Mouse (Mus musculus) embryonic facial prominence, embryonic 12.5 days (tissue): ENCODE results near the gene Fem1b. TPM values are rescaled to one million over a fixed set of nuclear protein-coding genes. Genes with fewer than 3 reads are reported as not detected.
A peak's percentile ranks its signal among the peaks of the same experiment; 100 is the strongest.
"Not testable (repeated sequence)": the region's sequence is repeated elsewhere in the genome, so short reads cannot be mapped to it uniquely, and the experiment has no call there.

Source experiments
- ATAC-seq: fragments of 200-750 bp; cut with Nextera tagmentation; 2 replicates; pipeline ENCODE4 v1.8.0; 2017; ENCODE audit not compliant: insufficient number of reproducible peaks, insufficient read depth, low FRiP score, low TSS enrichment
- H3K27ac ChIP-seq: fragments of 300-500 bp; sonication (generic); 2 replicates; pipeline ENCODE4 v1.5.1; 2016; ENCODE audit warnings: mild to moderate bottlenecking
- H3K27me3 ChIP-seq: fragments of 300-500 bp; sonication (generic); 2 replicates; pipeline ENCODE4 v1.6.1; 2016; ENCODE audit warnings: mild to moderate bottlenecking, moderate library complexity
- H3K36me3 ChIP-seq: fragments of 300-500 bp; sonication (generic); 2 replicates; pipeline ENCODE4 v1.6.1; 2016; ENCODE audit warnings: mild to moderate bottlenecking
- H3K4me1 ChIP-seq: fragments of 300-500 bp; sonication (generic); 2 replicates; pipeline ENCODE4 v1.6.1; 2016
- H3K4me2 ChIP-seq: fragments of 300-500 bp; sonication (generic); replicated peaks from 2 replicates; pipeline ENCODE4 v1.6.1; 2016; ENCODE audit warnings: mild to moderate bottlenecking, moderate library complexity
- H3K4me3 ChIP-seq: fragments of 300-500 bp; sonication (generic); 2 replicates; pipeline ENCODE4 v1.5.1; 2016; ENCODE audit warnings: mild to moderate bottlenecking
- H3K9ac ChIP-seq: fragments of 300-500 bp; sonication (generic); 2 replicates; pipeline ENCODE4 v1.6.1; 2016; ENCODE audit warnings: mild to moderate bottlenecking, moderate library complexity
- H3K9me3 ChIP-seq: fragments of 300-500 bp; sonication (generic); 2 replicates; pipeline ENCODE4 v1.6.1; 2016; ENCODE audit warnings: mild to moderate bottlenecking, moderate library complexity
- WGBS: fragments of 180-500 bp; shearing (Covaris S2); methylation state at CpG from one replicate; pipeline ENCODE4 v1.1.7; 2016; 5-methylcytosine and 5-hydroxymethylcytosine counted together
- polyA plus RNA-seq: library from polyadenylated mRNA; unstranded; fragments of >200 nt; fragmentation: Nextera tagmentation; extraction: Ambion mirVana; gene quantifications from 2 replicates; pipeline ENCODE4 v1.2.1, GENCODE M21; 2016

Gene Fem1b
- polyA plus RNA-seq, 1 experiment from 2014 or later: 30.6 TPM

- peak overlapping the region; percentile 24 for H3K4me2 ChIP-seq
- peaks cover 23% of the 10 kb centered on the region for H3K4me1 ChIP-seq
- H3K4me3 ChIP-seq: no peak overlapping the region
- 9% methylated on average over 9 of the region's 9 CpGs for WGBS
- H3K9ac ChIP-seq: no peak overlapping the region
- H3K9me3 ChIP-seq: no peaks in the 10 kb centered on the region
- no peaks in the 10 kb centered on the region for H3K36me3 ChIP-seq
- no peak for ATAC-seq
- H3K27ac ChIP-seq: peak overlapping the region; percentile 51
- no peaks in the 10 kb centered on the region for H3K27me3 ChIP-seq
Observed at GRCm38 (mm10) chr9:62825791-62826393, 14.2 kb upstream of the Fem1b start.

GRCm38 (mm10) chr9:62821811-62822210 lies 10.1 kb upstream of the Fem1b start:
- H3K27ac ChIP-seq: no peak overlapping the region
- ATAC-seq: no peak
- no peaks in the 10 kb centered on the region for H3K9me3 ChIP-seq
- H3K27me3 ChIP-seq: no peaks in the 10 kb centered on the region
- no peak overlapping the region for H3K9ac ChIP-seq
- WGBS: 98% methylated on average over 7 of the region's 7 CpGs
- no peaks in the 10 kb centered on the region for H3K36me3 ChIP-seq
- H3K4me1 ChIP-seq: peaks cover 15% of the 10 kb centered on the region
- H3K4me2 ChIP-seq: no peak overlapping the region
- no peak overlapping the region for H3K4me3 ChIP-seq

GRCm38 (mm10) chr9:62820829-62821228 lies 9.1 kb upstream of the Fem1b start:
- Histone ChIP-seq H3K36me3 (no peaks in the 10 kb centered on the region), H3K4me3 (no peak overlapping the region), H3K4me1 (peaks cover 6% of the 10 kb centered on the region; the same call in 1 of the 2 replicates), H3K9ac (no peak overlapping the region), H3K9me3 (no peaks in the 10 kb centered on the region), H3K27ac (no peak overlapping the region), H3K4me2 (no peak overlapping the region), H3K27me3 (no peaks in the 10 kb centered on the region)
- WGBS: 80% methylated on average over 6 of the region's 6 CpGs
- no peak for ATAC-seq

GRCm38 (mm10) chr9:62819910-62820309 lies 8.2 kb upstream of the Fem1b start:
- H3K4me3 ChIP-seq, H3K4me1 ChIP-seq, H3K4me2 ChIP-seq, H3K36me3 ChIP-seq, H3K27ac ChIP-seq, H3K9ac ChIP-seq, ATAC-seq, H3K27me3 ChIP-seq, H3K9me3 ChIP-seq: not testable (repeated sequence)
- 79% methylated on average over 6 of the region's 6 CpGs for WGBS

- Histone ChIP-seq H3K9ac (no peak overlapping the region), H3K9me3 (no peaks in the 10 kb centered on the region), H3K36me3 (no peaks in the 10 kb centered on the region), H3K4me2 (no peak overlapping the region), H3K4me3 (no peak overlapping the region), H3K27ac (no peak overlapping the region), H3K27me3 (no peaks in the 10 kb centered on the region), H3K4me1 (no peaks in the 10 kb centered on the region)
- no peak for ATAC-seq
- 74% methylated on average over 3 of the region's 3 CpGs for WGBS
Observed at GRCm38 (mm10) chr9:62819494-62819893, 7.8 kb upstream of the Fem1b start.

GRCm38 (mm10) chr9:62817828-62818614 lies 6.3 kb upstream of the Fem1b start:
- no peaks in the 10 kb centered on the region for H3K36me3 ChIP-seq
- no peak overlapping the region for H3K9ac ChIP-seq
- no peaks in the 10 kb centered on the region for H3K4me1 ChIP-seq
- no peak for ATAC-seq
- no peak overlapping the region for H3K4me2 ChIP-seq
- no peak overlapping the region for H3K4me3 ChIP-seq
- no peak overlapping the region for H3K27ac ChIP-seq
- H3K9me3 ChIP-seq: no peaks in the 10 kb centered on the region
- 74% methylated on average over 4 of the region's 4 CpGs for WGBS
- no peaks in the 10 kb centered on the region for H3K27me3 ChIP-seq

GRCm38 (mm10) chr9:62817099-62817571 lies 5.4 kb upstream of the Fem1b start:
- ATAC-seq: no peak
- Histone ChIP-seq H3K9ac (no peak overlapping the region), H3K27ac (no peak overlapping the region)

GRCm38 (mm10) chr9:62816323-62817098 lies 4.8 kb upstream of the Fem1b start:
- Histone ChIP-seq H3K27ac (no peak overlapping the region), H3K9me3 (no peaks in the 10 kb centered on the region), H3K4me3 (no peak overlapping the region), H3K36me3 (no peaks in the 10 kb centered on the region), H3K27me3 (no peaks in the 10 kb centered on the region), H3K9ac (no peak overlapping the region), H3K4me2 (no peak overlapping the region), H3K4me1 (peaks cover 5% of the 10 kb centered on the region)
- WGBS: 75% methylated on average over 9 of the region's 9 CpGs
- no peak for ATAC-seq

More at GRCm38 (mm10) chr9:62817099-62817571, 5.4 kb upstream of the Fem1b start:
- H3K27me3 ChIP-seq: no peaks in the 10 kb centered on the region
- H3K4me3 ChIP-seq: no peak overlapping the region
- no peaks in the 10 kb centered on the region for H3K36me3 ChIP-seq
- no peaks in the 10 kb centered on the region for H3K9me3 ChIP-seq
- 64% methylated on average over 12 of the region's 12 CpGs for WGBS
- H3K4me2 ChIP-seq: no peak overlapping the region
- H3K4me1 ChIP-seq: peaks cover 4% of the 10 kb centered on the region

- Histone ChIP-seq H3K4me3 (no peak overlapping the region), H3K36me3 (no peaks in the 10 kb centered on the region), H3K4me2 (no peak overlapping the region), H3K9ac (no peak overlapping the region), H3K27me3 (no peaks in the 10 kb centered on the region), H3K4me1 (peaks cover 5% of the 10 kb centered on the region), H3K27ac (no peak overlapping the region), H3K9me3 (no peaks in the 10 kb centered on the region)
- ATAC-seq: no peak
- 85% methylated on average over 2 of the region's 2 CpGs for WGBS
Observed at GRCm38 (mm10) chr9:62814751-62815150, 3.0 kb upstream of the Fem1b start.

- Histone ChIP-seq H3K9ac (peak overlapping the region; percentile 95), H3K4me2 (peak overlapping the region; percentile 94), H3K27ac (peak overlapping the region; percentile 96), H3K36me3 (no peaks in the 10 kb centered on the region), H3K9me3 (no peaks in the 10 kb centered on the region), H3K4me3 (peak overlapping the region; percentile 99), H3K4me1 (peaks cover 16% of the 10 kb centered on the region), H3K27me3 (no peaks in the 10 kb centered on the region)
- no peak for ATAC-seq
- WGBS: 13% methylated on average over 14 of the region's 14 CpGs
Observed at GRCm38 (mm10) chr9:62812216-62813049, 699 bp upstream of the Fem1b start.
